Mouse (Mus musculus) ES-Bruce4 (cell line): ENCODE measurements around the gene Nckap1. TPM values are rescaled to one million over a fixed set of nuclear protein-coding genes. Genes with fewer than 3 reads are reported as not detected.

Experiments used
- H3K27ac ChIP-seq: 2 replicates; pipeline ENCODE4 v1.5.1; 2012; ENCODE audit warnings: low read length, inconsistent platforms; ENCODE audit not compliant: insufficient read depth
- H3K27me3 ChIP-seq: 2 replicates; pipeline ENCODE4 v1.6.1; 2012; ENCODE audit warnings: mild to moderate bottlenecking, low read length, inconsistent platforms; ENCODE audit not compliant: control insufficient read depth, poor library complexity, insufficient read depth, severe bottlenecking
- H3K36me3 ChIP-seq: 2 replicates; pipeline ENCODE4 v1.6.1; 2012; ENCODE audit warnings: inconsistent platforms, mild to moderate bottlenecking, low read length, moderate library complexity; ENCODE audit not compliant: control insufficient read depth, poor library complexity, insufficient read depth, severe bottlenecking
- H3K4me1 ChIP-seq: one replicate; pipeline ENCODE4 v1.8.1; 2011; ENCODE audit warnings: low read length; ENCODE audit not compliant: control insufficient read depth, insufficient read depth
- H3K4me3 ChIP-seq: 2 replicates; pipeline ENCODE4 v1.5.1; 2011; ENCODE audit warnings: low read depth, mild to moderate bottlenecking, low read length
- H3K9ac ChIP-seq: 2 replicates; pipeline ENCODE4 v1.6.1; 2012; ENCODE audit warnings: low read depth, mild to moderate bottlenecking, inconsistent platforms; ENCODE audit not compliant: poor library complexity, severe bottlenecking
- H3K9me3 ChIP-seq: replicated peaks from 2 replicates; pipeline ENCODE4 v1.6.1; 2012; ENCODE audit warnings: mild to moderate bottlenecking, low read length, inconsistent platforms; ENCODE audit not compliant: control insufficient read depth, poor library complexity, insufficient read depth, severe bottlenecking
- CTCF ChIP-seq: IDR thresholded peaks from one replicate; pipeline ENCODE4 v1.8.1; 2011; ENCODE audit warnings: low read depth, low read length
- EP300 ChIP-seq: IDR thresholded peaks from 2 replicates; pipeline ENCODE4 v1.6.1; 2011; ENCODE audit warnings: low read depth, low read length; ENCODE audit not compliant: insufficient read depth
- POLR2A ChIP-seq: IDR thresholded peaks from one replicate; pipeline ENCODE4 v1.8.1; 2011; ENCODE audit warnings: low read length; ENCODE audit not compliant: insufficient read depth
- polyA plus RNA-seq: library from polyadenylated mRNA; stranded (reverse); fragments of >200 nt; gene quantifications from 2 replicates; pipeline ENCODE4 v1.2.4, GENCODE M21; 2011; ENCODE audit warnings: low read depth; ENCODE audit not compliant: missing spikeins, insufficient read depth, insufficient read length

Nckap1 gene
- polyA plus RNA-seq, 1 experiment: 160 TPM

DNA sequence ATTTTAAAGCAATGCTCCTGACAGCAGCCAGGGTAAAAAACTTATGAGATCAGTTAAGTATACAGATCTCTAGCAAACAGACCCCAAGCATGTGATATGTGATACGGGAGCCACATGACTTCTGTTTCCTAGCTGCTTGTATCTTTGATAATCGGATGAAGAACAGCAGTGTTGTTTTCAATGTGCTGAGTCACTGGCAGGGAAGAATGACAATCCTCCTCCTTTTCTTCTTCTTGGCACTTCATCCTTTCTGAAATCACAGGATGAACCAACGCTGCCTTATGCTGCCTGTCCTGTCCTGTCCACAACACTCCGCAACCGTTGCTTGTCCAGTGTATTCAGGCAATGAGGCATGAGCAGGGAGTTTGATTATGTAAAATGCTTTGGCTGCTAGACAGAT lies 15.8 kb upstream of the Nckap1 start:
- H3K27ac ChIP-seq: no peak overlapping the region
- no peak for TF ChIP-seq POLR2A
- no peak for TF ChIP-seq EP300
- no peak for TF ChIP-seq CTCF
- no peak overlapping the region for H3K9ac ChIP-seq
- no peaks in the 10 kb centered on the region for H3K9me3 ChIP-seq
- no peaks in the 10 kb centered on the region for H3K4me1 ChIP-seq
- H3K36me3 ChIP-seq: no peaks in the 10 kb centered on the region
- H3K4me3 ChIP-seq: no peak overlapping the region
- H3K27me3 ChIP-seq: no peaks in the 10 kb centered on the region

DNA sequence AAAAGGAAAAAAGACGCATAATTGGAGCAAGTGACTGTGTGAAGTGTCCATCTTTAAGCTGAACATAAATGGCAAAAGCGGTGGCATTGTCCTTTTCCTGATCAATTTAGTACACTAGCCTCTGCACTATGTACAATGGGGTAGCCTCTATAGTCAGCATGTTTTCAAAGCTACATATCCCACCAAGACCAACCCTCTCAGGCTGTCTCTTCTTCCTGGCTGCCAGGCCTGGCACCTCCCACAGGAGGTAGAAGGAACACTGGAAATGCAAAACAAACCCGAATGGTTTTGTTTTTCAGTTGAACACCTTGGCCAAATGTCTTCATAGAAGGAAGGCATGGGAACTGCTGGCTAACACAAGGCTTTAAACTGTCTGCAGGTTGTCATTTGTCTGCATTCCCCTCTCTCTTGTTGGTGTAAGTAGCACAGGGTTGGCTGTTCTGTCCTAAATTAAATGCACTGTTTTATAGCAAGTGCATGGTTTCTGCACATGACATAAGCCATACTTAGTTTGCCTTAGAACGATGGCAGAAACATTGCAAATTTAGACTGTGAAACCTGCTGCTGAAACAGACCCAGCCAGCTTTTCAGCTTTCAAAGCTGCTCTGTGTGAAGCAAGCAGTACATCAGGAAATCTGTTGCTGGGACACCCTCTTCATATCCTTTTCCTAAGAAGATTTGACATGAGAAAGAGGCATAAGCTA lies 13.2 kb upstream of the Nckap1 start:
- H3K27me3 ChIP-seq: no peaks in the 10 kb centered on the region
- no peaks in the 10 kb centered on the region for H3K4me1 ChIP-seq
- TF ChIP-seq EP300 (no peak), CTCF (no peak), POLR2A (no peak)
- no peaks in the 10 kb centered on the region for H3K36me3 ChIP-seq
- H3K27ac ChIP-seq: no peak overlapping the region
- H3K9ac ChIP-seq: no peak overlapping the region
- no peaks in the 10 kb centered on the region for H3K9me3 ChIP-seq
- H3K4me3 ChIP-seq: no peak overlapping the region

DNA sequence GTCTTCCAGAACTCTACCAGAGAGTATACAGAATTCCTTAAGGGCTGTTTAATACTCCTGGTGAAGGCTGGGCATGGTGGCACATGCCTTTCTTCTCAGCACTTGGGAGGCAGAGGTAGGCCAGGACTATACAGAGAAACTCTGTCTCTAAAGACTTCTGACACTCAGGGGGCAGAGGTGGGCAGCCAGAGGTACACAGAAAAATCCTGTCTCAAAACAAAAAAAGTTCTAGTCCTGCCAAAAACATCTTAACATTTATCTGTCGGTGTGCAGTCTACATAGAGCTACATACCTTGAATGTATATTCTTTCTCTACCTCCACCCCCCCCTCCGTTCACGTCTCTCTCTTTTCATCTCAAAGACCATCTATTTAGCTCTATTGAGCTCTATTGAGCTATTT lies 1.2 kb upstream of the Nckap1 start:
- TF ChIP-seq EP300: no peak
- no peak for TF ChIP-seq POLR2A
- no peak for TF ChIP-seq CTCF
- Histone ChIP-seq H3K4me1 (no peaks in the 10 kb centered on the region), H3K9ac (no peak overlapping the region), H3K27me3 (no peaks in the 10 kb centered on the region), H3K27ac (no peak overlapping the region), H3K9me3 (no peaks in the 10 kb centered on the region), H3K36me3 (no peaks in the 10 kb centered on the region), H3K4me3 (no peak overlapping the region)

DNA sequence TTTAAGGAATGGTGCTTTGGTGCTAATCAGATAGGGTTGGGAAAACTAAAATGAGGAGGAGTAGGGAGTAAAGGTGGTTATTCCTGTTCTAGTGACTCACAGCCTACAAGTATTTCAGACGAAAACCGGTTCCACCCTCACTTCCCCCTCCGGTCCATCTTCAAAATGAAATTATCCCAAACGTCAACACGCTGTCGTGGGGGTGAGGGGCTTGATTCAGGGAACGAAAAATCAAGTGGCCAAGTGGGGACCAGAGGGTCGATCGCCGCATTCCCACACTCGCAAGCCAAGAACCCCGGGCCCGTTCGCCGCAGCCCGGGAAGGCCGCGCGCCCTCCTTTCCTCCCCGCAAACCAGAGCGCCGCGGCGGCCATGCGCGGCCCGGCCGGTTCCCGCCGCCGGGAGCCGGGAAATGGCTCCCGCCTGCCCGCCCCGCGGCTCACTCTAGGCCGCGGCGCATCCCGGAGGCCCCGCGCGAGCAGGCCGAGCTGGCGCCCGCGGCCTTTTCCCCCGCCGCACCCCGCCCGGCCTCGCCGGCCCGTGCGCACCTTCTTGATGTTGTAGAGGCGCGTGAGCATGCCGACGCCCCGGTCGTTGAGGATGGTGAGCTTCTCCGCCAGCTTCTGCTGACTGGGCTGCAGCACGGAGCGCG lies 744 bp downstream of the Nckap1 start:
- H3K9ac ChIP-seq: peak overlapping the region; percentile 97

DNA sequence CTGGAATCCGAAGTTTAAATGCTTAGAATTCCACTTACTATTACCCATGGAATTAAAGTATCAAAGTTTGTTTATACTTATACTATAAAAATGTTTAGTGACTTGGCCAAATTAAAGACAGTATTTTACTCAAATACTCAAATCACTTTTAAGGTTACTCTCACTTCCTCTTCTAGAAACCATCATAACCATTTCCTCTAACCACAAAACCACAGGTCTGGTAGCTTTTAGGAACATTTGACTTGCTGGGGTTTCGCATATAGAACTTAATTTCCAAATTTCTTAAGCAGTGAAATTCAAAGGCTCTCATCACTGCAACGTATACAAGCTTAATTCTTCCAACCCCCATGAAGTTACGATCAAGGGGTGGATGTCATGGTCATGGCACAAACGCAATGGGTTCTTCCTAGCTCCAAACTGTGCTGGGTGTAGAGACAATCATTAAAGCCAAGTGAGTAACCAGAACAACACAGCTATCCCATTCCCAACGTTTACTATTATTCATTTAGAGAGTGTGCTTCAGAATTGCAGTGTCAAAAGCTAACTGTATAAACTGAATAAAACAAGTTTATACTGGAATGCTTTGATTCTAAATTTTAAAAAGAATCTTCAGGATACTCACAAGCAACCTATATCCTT lies 1.8 kb downstream of the Nckap1 start:
- Histone ChIP-seq H3K27me3 (no peaks in the 10 kb centered on the region), H3K36me3 (no peaks in the 10 kb centered on the region), H3K9me3 (no peaks in the 10 kb centered on the region), H3K4me3 (no peak overlapping the region), H3K4me1 (no peaks in the 10 kb centered on the region), H3K9ac (no peak overlapping the region), H3K27ac (no peak overlapping the region)
- TF ChIP-seq POLR2A: no peak
- no peak for TF ChIP-seq CTCF
- TF ChIP-seq EP300: no peak

More for the DNA sequence above, 744 bp downstream of the Nckap1 start:
- Histone ChIP-seq H3K27me3 (no peaks in the 10 kb centered on the region), H3K9me3 (no peaks in the 10 kb centered on the region), H3K4me3 (peak overlapping the region; percentile 90), H3K27ac (peak overlapping the region; percentile 4; the same call in 1 of the 2 replicates), H3K4me1 (no peaks in the 10 kb centered on the region), H3K36me3 (no peaks in the 10 kb centered on the region)
- TF ChIP-seq EP300 (no peak), POLR2A (no peak), CTCF (no peak)

DNA sequence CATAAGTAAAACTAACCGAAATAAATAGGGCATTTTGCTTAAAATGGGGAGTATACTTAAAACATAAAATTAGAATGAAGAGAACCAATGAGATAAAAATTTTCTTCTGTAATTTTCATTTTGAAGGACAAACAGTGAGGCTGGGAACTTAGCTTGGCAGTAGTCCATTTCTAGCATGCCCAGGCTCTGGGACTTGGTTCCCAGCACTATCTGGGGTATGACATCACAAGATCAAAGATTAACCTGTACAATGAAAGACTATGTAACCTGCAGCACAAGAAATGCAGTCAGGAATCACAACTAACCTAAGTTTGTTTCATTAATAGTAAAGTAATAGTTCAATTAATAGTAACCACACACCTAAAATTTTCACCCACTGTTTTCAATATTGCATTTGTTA lies 3.9 kb downstream of the Nckap1 start:
- no peaks in the 10 kb centered on the region for H3K27me3 ChIP-seq
- peaks cover 3% of the 10 kb centered on the region for H3K4me1 ChIP-seq
- H3K27ac ChIP-seq: no peak overlapping the region
- no peaks in the 10 kb centered on the region for H3K9me3 ChIP-seq
- no peak overlapping the region for H3K4me3 ChIP-seq
- no peaks in the 10 kb centered on the region for H3K36me3 ChIP-seq
- TF ChIP-seq CTCF (no peak), POLR2A (no peak), EP300 (no peak)
- no peak overlapping the region for H3K9ac ChIP-seq
